In genomic region chr11:37533624-37534023, GRCm38 (mm10) we compare ENCODE assay signal across 17 mouse cellular contexts.
"Had no signal": no experiment of that assay in that cellular context is flagged by ENCODE, and none has a peak within 500 bp of the region (broad histone marks: within the 10 kb centered on the region; RNA-seq: fewer than 3 reads in every experiment).

No protein-coding gene starts in this region.

- H3K36me3 ChIP-seq: limb, embryonic 12.5 days; limb, embryonic 15.5 days had no signal

- H3K9me3 ChIP-seq: limb, embryonic 12.5 days; limb, embryonic 15.5 days had no signal

- DNase-seq: kidney, postnatal 25 days; left cerebral cortex, postnatal 4 days; liver, postnatal 0 days; lung, postnatal 14 days; lung, postnatal 4 days; right cerebral cortex, postnatal 14 days; right cerebral cortex, postnatal 4 days; thymus, adult 2 months; thymus, postnatal 14 days; thymus, postnatal 4 days had no signal

- H3K27ac ChIP-seq: kidney, postnatal 0 days; limb, embryonic 12.5 days; limb, embryonic 15.5 days; liver, embryonic 14.5 days; stomach, postnatal 0 days had no signal

- H3K4me2 ChIP-seq: limb, embryonic 12.5 days; limb, embryonic 15.5 days; liver, embryonic 11.5 days; midbrain, embryonic 11.5 days had no signal

- H3K9ac ChIP-seq: limb, embryonic 12.5 days; limb, embryonic 15.5 days; liver, embryonic 14.5 days; liver, postnatal 0 days had no signal

- ATAC-seq: liver, postnatal 0 days had no signal

- H3K4me3 ChIP-seq: limb, embryonic 12.5 days; limb, embryonic 15.5 days had no signal

- H3K27me3 ChIP-seq: limb, embryonic 12.5 days; limb, embryonic 15.5 days had no signal

- H3K4me1 ChIP-seq: limb, embryonic 12.5 days had no signal
